Mouse (Mus musculus) liver, embryonic 14.5 days (tissue): Measurements from ENCODE around the gene Zg16.

Experiments used
- CTCF ChIP-seq: IDR thresholded peaks from 2 replicates; pipeline ENCODE4 v1.5.1; 2016; ENCODE audit warnings: antibody characterized with exemption, low read depth, control low read depth
- EP300 ChIP-seq: IDR thresholded peaks from 2 replicates; pipeline ENCODE4 v1.6.1; 2016; ENCODE audit warnings: antibody characterized with exemption, low read depth

- TF ChIP-seq CTCF (no peak), EP300 (no peak)
Observed at GRCm38 (mm10) chr7:127023896-127024690, 63.0 kb downstream of the Zg16 start.
